10 mouse cellular contexts compared by ENCODE assay signal in the genomic region with DNA sequence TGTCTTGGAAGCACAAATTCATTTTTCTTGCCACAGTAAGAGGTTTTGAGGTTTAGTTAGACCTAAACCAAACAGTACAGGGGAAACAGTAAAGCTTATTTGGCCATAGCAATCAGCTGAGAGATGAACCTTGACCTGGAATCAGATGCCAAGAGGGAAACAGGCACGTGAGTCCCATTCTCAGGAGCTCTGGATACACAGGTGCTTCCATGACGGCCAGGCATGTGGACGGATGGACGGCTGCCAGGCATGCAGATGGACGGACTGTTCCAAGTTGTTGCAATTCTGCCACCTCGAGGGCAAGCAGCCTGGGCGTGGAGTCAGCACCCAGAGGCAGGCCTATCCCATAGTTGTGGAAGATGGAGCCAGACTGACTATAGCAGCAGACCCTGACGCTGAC. TPM values are rescaled to one million over a fixed set of nuclear protein-coding genes. Genes with fewer than 3 reads are reported as not detected.
DNase-seq lines count a peak whose midpoint lies in the region; ATAC-seq lines count a peak whose summit lies in the region.
"Had no signal": no experiment of that assay in that cellular context is flagged by ENCODE, and none has a peak within 500 bp of the region (broad histone marks: within the 10 kb centered on the region; RNA-seq: fewer than 3 reads in every experiment).

No protein-coding gene starts in this region.

- no peaks in the 10 kb centered on the region for H3K4me1 ChIP-seq in kidney, embryonic 15.5 days
- H3K4me1 ChIP-seq: embryonic facial prominence, embryonic 12.5 days had no signal

- DNase-seq in kidney, adult 11 months, result peak; percentile 92
- DNase-seq in cerebellum, adult 8-10 months, result peak; percentile 78
- peak; percentile 40 for DNase-seq in heart, postnatal 25 days (ENCODE audit: low spot score)
- DNase-seq in lung, postnatal 4 days, result peak; percentile 52 to 73
- no peak for DNase-seq in frontal cortex, adult 2 months (ENCODE audit: extremely low spot score in 1 of 2, low spot score in 1 of 2)
- DNase-seq: midbrain, embryonic 14.5 days had no signal

- H3K36me3 ChIP-seq in kidney, embryonic 15.5 days, result peaks cover 23% of the 10 kb centered on the region

- H3K4me3 ChIP-seq in kidney, embryonic 15.5 days (replicated peaks), result no peak overlapping the region
- H3K4me3 ChIP-seq: embryonic facial prominence, embryonic 12.5 days; limb, embryonic 10.5 days had no signal

- intact Hi-C loops in heart, postnatal 25 days (cut with DNase I), result no loop called here

- H3K4me2 ChIP-seq in kidney, embryonic 15.5 days, result no peak overlapping the region
- H3K4me2 ChIP-seq: embryonic facial prominence, embryonic 12.5 days had no signal

- ATAC-seq in kidney, embryonic 15.5 days (replicated peaks; ENCODE audit: low FRiP score), result no peak
- ATAC-seq in erythroblast, adult 5-6 weeks (replicated peaks; ENCODE audit: low FRiP score, poor library complexity, severe bottlenecking), result no peak

- 71% methylated on average over 8 of the region's 8 CpGs for WGBS in kidney, embryonic 15.5 days

- no peaks in the 10 kb centered on the region for H3K27me3 ChIP-seq in kidney, embryonic 15.5 days
- H3K27me3 ChIP-seq: embryonic facial prominence, embryonic 12.5 days had no signal

- no peak overlapping the region for H3K27ac ChIP-seq in kidney, embryonic 15.5 days
- H3K27ac ChIP-seq: embryonic facial prominence, embryonic 12.5 days; limb, embryonic 10.5 days had no signal

- H3K9ac ChIP-seq in kidney, embryonic 15.5 days, result no peak overlapping the region
- H3K9ac ChIP-seq: embryonic facial prominence, embryonic 12.5 days had no signal

- no peaks in the 10 kb centered on the region for H3K9me3 ChIP-seq in kidney, embryonic 15.5 days (replicated peaks)
- H3K9me3 ChIP-seq: embryonic facial prominence, embryonic 12.5 days; limb, embryonic 10.5 days had no signal

RNA-seq across cellular contexts. Expression of gene Tmem222, which starts 37.3 kb away (rescaled TPM):
- polyA plus RNA-seq in kidney, embryonic 15.5 days (2015; fragmentation: Nextera tagmentation; extraction: Ambion mirVana), result 77.3 and 85.7 TPM in 2 replicates
- 10 to 100 TPM; 24.8 to 25.7 TPM for total RNA-seq in heart, postnatal 25 days (2021)
- total RNA-seq in erythroblast, adult 5-6 weeks (2015; ENCODE audit: low replicate concordance), result 9.8 and 22.3 TPM in 2 replicates
- 1.5 and 6.7 TPM in 2 replicates for total RNA-seq in erythroblast, adult 5-6 weeks (2017; ENCODE audit: low replicate concordance)
- polyA plus RNA-seq in frontal cortex, adult 2 months (2012; rRNA removed), result 152 and 156 TPM in 2 replicates

RNA-seq across cellular contexts. Expression of gene Wdtc1, which starts 38.4 kb away (rescaled TPM):
- 12.0 and 13.1 TPM in 2 replicates for polyA plus RNA-seq in kidney, embryonic 15.5 days (2015; fragmentation: Nextera tagmentation; extraction: Ambion mirVana)
- total RNA-seq in heart, postnatal 25 days (2021), result 10 to 100 TPM; 81.2 to 82.7 TPM
- 8.6 and 9.6 TPM in 2 replicates for total RNA-seq in erythroblast, adult 5-6 weeks (2015; ENCODE audit: low replicate concordance)
- 8.4 and 18.3 TPM in 2 replicates for total RNA-seq in erythroblast, adult 5-6 weeks (2017; ENCODE audit: low replicate concordance)
- polyA plus RNA-seq in frontal cortex, adult 2 months (2012; rRNA removed), result 43.0 and 46.2 TPM in 2 replicates

RNA-seq across cellular contexts. Expression of gene Sytl1, which starts 52.0 kb away (rescaled TPM):
- 0.96 and 1.8 TPM in 2 replicates for polyA plus RNA-seq in kidney, embryonic 15.5 days (2015; fragmentation: Nextera tagmentation; extraction: Ambion mirVana)
- total RNA-seq in heart, postnatal 25 days (2021), result under 1 TPM; 0.36 to 0.81 TPM
- 0.96 and 1.0 TPM in 2 replicates for total RNA-seq in erythroblast, adult 5-6 weeks (2015; ENCODE audit: low replicate concordance)
- total RNA-seq in erythroblast, adult 5-6 weeks (2017; ENCODE audit: low replicate concordance), result 0.28 and 1.4 TPM in 2 replicates
- 1.2 and 1.6 TPM in 2 replicates for polyA plus RNA-seq in frontal cortex, adult 2 months (2012; rRNA removed)

RNA-seq across cellular contexts. Expression of gene Slc9a1, which starts 54.6 kb away (rescaled TPM):
- 7.5 and 8.3 TPM in 2 replicates for polyA plus RNA-seq in kidney, embryonic 15.5 days (2015; fragmentation: Nextera tagmentation; extraction: Ambion mirVana)
- total RNA-seq in heart, postnatal 25 days (2021), result 10 to 100 TPM; 16.3 to 20.0 TPM
- total RNA-seq in erythroblast, adult 5-6 weeks (2015; ENCODE audit: low replicate concordance), result 6.5 and 9.8 TPM in 2 replicates
- 5.9 and 8.3 TPM in 2 replicates for total RNA-seq in erythroblast, adult 5-6 weeks (2017; ENCODE audit: low replicate concordance)
- polyA plus RNA-seq in frontal cortex, adult 2 months (2012; rRNA removed), result 43.5 and 43.9 TPM in 2 replicates

Comparison
In these comparisons a context has a peak if more than half of its experiments do, and no peak if none do; other contexts are left out.
1. DNase-seq: peak in kidney, adult 11 months (single experiment), cerebellum, adult 8-10 months (single experiment), heart, postnatal 25 days (single experiment) and lung, postnatal 4 days (2 of 2); none in frontal cortex, adult 2 months (0 of 2).
2. RNA of gene Wdtc1, which starts 38.4 kb away (total RNA-seq): 81.2 to 82.7 TPM in heart, postnatal 25 days; 8.4 to 18.3 TPM in erythroblast, adult 5-6 weeks; every median in the first group is over 4 times any median in the second.